Mouse (Mus musculus) 416B (cell line): Measurements from ENCODE around the gene Wdfy4.
A peak's percentile ranks its signal among the peaks of the same experiment; 100 is the strongest.

ENCODE experiments used
- DNase-seq: peaks from one replicate; pipeline ENCODE4 v3.0.0; 2011; ENCODE audit warnings: low read depth

The Wdfy4 gene

DNA sequence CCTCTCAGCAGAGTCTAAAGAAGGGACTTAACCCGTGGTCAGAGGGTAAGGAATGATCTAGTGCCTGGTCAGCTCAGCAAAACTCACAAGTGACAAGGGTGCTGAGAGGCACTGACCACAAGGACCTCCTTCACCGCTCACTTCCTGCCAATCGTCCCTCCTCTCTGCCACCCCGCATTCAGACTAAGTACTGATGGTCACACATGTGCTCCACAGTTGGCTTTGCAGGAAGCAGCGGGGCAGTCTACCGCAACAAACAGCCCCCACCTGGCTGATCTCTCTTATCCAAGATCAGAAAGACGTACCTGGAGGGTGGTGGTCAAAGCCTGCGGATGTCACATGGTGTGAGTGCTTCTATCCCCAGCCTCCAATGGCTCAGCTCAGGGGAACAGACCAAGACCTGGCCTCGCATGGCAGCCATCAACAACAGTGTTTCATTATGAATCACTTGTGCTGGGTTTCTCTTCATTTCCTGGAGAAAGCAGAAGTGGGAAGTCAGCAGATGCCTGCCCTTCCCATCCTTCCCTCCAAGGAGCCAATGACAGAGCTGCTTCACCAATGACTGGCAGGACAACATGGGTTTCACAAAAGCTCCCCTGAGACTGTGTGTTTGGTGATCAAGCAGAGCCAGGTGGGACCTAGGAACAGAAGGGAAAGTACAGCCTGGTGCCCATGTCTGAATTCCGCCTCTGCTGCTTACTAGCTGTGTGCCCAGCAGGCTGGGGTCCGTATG, at the start of gene Wdfy4:
TSS of gene Wdfy4 (minus strand) at position 441 of the 733 bp plus-strand sequence.
- peak; percentile 94 for DNase-seq

DNA sequence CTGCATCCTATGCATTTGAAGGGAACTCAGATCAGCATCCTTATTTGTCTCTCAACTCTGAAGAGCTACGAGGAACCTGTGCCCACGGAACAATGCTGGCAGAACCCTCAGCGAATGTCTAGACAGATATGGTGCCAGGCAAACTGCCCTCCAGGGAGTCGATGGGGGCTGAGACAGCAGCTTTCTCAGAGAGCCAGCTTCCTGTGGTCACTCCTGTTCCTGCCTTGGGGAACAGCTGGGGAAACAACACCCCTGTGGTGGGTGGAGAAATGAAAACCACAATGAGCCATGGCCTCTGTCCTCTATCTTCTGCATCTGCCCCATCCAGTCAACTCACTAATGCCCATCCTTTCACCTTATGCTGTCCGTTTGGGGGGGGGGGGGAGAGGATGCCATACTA, 46.7 kb upstream of the Wdfy4 start:
- peak; percentile 94 for DNase-seq

DNA sequence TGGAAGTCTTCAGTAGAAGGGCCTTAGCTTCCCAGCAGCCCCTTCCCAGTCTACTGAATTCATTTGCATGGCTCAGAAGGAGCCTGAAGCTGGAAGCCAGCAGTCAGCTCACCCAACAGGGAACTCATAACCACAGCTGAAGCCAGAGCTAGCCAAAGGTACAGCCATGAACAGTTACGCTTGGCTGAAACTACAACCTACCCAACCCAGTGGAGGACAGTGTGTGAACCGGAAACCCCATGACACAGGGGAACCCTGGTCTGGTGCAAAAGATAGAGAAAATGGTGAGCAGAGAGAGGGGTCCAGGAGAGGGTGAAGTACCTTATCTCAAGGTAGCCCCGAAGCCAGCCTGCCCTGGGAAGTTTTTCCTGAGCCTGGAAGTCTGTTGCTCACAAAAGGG, 46.0 kb upstream of the Wdfy4 start:
- peak; percentile 74 for DNase-seq

DNA sequence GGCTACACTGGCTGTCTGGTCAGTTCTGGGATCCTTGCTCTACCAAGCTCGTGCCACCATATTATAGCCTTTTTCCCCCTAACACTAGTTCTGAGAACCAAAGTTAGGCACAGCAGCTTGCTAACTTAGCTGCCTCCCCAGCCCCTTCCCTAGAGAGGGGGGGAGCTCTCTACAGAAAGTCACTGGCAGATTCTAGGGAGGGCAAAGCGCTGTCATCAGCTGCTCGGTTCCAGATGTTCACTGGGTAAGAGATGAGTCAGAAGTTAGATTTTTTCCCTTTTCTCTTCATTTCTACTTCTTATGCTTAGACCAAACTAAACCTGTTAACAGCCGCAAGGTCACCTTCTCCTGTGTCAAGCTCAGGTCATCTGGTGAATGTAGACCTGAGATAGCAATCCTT, 45.4 kb upstream of the Wdfy4 start:
- peak; percentile 32 for DNase-seq

DNA sequence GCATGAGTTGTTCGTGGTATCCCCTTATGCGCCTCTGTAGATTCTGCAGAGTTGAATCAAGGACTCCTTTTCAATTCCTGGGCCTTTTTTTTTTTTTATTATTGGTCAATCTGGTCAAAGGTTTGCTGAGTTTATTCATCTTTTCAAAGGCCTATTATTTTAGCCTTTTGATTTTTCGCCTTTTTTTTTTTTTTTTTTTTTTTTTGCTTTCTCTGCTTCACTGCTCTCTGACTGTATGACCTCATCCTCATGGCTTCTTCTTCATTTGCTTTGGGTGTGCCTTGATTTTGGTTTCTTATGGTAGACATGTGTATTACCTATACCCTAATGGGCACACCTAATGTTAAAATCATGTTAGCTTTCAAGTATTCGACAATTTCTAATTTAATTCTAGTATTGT, 39.9 kb upstream of the Wdfy4 start:
- no peak for DNase-seq

DNA sequence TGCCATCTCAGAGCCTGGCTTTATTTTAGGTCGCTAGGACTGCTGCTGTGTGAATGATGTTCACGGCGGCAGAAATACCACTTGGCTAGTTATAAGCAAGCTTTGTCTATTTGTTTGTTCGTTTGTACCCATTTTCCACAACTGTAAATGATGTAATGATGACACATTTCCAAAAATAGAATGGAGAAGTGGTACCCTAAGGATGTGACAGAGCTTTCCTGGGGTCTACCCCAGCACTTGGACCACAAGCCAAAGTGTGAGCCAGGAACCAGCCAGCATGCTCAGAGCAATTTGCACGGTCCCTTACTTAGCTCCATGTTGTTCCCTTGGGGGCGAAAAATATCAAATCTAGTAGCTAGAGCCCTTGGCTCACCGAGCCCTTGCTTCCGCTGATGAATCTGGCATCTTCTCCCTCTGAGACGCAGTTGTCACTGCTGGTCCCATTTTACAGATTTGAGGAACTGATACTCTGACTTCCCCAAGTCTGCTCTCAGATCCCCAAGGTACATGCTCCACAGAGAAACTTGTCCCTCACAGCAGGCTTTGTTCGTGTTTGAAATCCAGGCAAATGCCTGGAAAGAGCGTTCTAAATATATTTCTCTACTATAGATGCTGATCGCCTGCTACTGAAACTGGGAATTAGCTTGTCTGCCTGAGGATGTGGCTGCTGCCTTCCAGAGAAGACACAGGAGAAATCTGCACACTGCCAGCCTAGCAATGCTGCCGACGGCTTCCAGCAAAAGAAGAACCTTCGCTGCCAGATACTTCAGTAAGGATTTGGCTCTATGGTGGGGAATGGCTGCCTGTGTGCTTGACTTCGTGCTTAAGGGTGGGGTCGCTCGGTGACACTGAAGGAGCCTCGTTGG, 31.3 kb upstream of the Wdfy4 start:
- peak; percentile 54 for DNase-seq

DNA sequence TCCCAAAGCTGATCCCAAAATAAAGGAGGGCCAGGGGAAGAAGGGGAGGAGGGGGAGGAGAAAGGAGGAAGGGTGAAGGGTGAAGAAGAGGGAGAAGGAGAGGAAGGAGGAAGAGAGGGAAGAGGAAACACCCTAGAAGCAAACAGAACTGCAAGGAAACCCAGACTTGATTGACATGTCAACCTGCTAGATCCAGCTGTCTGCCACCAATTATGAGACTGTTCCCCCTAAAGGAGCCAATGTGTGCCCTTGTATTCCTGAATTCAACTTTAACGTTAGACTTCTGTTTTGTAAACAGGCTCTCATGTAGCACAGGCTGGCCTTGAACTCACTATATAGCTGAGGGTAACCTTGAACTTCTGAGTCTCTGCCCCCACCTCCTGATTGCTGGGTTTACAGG, 29.9 kb upstream of the Wdfy4 start:
- DNase-seq = no peak

DNA sequence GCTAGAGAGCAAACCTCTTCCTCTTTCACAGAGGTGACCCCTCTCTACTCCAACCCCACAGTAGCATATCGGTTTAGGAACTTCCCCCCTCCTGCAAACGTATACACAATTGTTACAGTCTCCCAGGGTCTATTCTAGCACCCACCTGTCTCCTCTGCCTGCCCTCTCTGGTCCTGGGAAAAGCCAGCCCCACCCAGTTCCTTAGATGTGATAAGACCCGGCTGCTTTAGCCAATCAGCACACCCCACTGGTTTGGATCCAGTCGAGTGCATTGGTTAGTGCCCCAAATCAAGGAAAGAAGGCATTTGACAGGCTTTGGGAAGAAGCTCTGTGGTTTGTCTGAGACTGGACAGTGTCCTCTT, 29.4 kb upstream of the Wdfy4 start:
- no peak for DNase-seq

DNA sequence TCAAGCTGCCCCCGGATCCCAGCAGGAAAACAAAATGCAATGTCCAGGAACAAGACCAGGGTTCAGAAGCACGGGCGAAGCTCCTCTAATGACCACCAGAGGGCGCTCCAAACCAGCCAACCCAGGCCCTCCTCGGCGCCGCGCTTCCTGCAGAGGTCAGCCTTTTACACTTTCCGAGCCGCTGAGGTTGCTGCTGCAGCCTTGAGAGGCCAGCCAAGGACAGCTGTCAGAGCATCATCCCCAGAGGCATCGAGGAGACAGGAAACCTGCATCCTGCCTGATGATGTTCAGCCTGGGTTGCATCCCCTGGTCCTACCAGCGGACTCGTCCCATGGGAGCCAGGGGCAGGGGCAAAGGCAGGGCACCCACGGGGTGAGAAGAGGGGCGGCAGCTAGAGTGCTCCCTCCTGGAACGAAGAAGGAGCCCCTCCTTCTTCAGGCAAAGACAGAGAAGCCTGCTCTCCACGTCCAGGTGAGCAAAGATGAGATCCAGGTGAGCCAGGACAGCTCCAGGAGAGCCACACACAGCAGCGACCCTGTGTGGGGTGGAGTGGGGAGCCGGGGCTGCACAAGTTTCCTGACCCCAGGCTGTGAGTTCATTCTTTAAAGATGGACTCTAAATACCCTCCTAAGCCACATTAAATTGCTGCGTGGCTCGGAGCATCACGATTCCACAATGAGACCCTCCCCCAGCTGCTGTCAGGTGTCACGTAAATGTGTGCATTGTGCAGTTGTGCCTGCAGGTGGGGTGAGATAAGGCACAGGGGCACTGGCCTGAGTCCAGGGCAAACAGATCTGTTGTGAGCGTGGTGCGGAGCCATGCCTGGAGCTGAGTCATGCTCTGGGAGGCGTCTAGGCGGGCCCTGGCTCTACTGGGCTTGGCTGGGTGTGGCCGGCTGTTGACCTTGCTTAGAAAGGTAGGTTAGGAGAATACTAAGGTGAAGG, 28.8 kb upstream of the Wdfy4 start, which contains the start of gene Arhgap22:
TSS of gene Arhgap22 (plus strand) at position 204 of the 944 bp plus-strand sequence.
- peak; percentile 91 for DNase-seq

DNA sequence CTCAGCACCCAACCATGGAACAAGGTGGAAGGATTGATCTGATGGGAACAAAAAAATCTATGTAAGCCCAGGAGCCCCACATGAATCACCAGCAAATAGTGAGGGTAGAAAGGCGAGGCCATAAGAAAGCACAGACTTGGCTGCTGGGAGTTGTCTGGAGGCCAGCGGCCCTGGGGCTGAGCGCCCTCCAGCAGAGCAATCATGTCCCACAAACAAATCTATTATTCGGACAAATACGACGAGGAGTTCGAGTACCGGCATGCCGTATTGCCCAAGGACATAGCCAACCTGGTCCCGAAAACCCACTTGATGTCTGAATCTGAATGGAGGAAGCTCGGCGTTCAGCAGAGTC, 27.6 kb upstream of the Wdfy4 start:
- no peak for DNase-seq

DNA sequence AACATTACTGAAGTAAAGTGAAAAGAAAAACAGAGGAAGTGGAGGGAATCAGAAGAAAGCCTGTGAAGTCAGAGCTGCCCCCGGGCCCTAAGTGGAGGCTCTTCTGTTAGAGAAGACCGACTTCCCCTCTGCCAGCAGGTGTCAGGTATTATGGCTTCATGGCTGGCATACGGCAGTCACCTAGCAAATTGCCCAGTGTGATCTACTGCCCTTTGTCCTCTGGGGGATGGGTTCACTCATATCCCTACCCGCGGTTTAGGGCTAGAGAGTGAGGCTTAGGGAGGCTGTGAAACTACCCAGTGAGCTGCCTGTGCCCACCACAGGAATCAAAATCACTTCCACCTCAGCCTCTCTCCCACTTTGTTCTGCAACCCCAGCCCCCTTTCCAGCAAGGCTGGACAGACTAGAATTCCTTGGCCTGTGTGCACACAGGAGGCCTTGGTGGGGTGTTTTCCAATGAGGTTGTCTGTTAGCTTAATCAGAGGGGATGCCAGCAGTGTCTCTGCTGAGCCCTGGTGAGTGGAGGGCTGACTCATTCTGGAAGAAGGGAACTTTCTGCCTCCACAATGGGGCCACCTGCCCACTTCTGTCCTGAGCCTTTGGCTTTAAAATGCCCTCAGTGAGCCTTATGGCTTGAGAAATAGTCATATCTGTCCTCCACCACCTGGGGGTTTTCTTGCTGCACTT, 27.1 kb upstream of the Wdfy4 start:
- DNase-seq = no peak

DNA sequence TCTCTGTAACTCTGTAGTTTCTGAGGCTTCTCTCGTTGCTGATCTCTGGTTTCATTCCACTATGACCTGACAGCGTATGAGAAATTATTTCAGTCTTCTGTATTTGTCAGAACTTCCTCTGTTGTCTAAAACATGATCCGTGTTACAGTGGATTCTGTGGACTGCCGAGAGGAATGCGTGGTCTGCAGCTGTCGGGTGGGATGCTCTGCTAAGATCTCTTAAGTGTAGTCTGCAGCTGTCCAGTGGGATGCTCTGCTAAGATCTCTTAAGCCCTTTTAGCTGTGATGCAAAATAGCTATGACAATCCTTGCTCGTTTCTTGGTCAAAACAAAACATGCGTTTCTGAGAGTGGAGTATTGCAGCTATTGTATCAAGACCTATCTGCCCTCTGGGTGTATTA, 25.5 kb upstream of the Wdfy4 start:
- DNase-seq = no peak

DNA sequence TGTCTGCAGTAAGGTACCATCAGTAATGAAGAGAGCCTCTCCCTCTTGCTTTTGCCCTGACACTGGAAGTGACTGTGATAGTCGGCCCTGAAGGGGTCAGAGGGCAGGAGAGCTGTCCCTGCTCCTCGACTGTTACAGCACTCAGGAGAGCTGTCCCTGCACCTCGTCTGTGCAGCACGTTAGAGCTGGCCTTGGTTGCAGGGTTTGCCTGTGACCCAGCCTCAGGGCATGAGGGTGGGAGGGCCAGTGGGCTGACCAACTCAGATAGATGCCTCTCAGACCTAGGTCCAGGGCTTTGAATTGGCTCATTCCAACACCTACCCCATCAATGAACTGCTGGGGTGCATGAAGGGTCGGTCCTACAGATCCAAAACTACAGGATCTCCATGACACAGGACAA, 23.0 kb upstream of the Wdfy4 start:
- DNase-seq = no peak

DNA sequence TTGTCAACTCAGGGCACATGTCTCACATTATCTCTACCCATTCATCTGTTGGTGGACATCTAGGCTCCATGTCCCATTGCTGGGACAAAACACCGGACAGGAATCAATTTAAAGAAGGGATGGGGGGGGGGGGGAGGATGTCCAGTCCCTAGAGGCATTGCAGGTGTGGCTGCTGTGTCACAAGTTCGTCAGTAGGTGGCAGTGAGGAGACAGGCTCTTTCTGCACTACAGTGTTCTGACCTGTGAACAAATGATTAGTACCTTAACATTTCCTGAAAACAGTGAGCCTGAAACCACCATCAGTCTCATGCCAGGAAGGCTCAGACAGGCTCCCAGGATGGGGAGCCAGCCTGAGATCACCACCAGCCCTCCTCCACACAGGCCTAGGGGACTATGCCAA, 21.7 kb upstream of the Wdfy4 start:
- peak; percentile 62 for DNase-seq

DNA sequence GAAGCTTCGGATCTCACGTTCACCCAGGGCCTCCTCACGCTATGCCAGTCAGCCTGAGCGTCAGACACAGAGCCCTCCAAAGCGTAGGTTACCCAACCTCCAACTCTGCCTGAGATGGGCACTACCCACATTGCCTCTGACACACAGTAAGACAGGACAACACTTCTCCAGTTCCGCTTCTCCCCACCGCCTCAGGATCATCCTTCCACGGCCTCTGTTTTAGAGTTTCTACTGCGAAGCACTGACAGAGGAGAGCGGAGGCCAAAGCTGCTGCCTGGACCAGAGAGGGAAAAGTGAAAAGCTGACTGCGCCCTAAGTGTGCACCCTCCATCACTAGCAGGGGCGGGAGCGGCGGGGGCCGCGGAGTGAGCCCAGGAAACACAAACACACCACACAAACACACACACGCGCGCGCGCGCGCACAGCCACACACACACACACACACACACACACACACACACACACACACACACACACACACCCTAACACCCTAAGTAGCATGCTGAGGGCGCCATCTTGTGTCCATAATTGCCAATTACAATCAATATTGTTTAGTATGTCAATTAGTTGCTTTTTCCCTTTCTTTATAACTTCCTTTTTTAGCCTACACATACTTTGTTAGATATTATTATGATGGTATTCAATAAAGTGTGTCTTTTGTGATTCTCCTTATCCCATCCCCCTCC, 20.1 kb upstream of the Wdfy4 start:
- peak; percentile 71 for DNase-seq

DNA sequence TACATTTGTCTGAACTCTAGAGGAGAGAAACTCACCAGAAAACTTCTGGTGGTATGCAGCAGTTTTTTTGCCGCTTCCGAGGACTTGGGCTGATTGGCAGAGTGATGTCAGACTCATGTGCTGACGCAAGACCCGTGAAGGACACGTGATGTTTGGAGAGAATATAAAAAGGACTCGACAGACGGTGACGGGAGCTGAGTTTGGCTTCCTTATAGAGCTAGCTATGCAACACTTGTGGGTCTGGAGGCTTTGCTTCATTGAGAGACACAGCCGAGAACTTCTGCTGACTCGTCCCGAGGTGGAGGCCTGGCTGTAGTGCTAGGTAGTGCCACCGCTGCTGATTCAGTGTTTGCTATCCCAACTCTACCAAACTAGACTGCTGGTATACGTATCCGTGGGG, 18.5 kb upstream of the Wdfy4 start:
- peak; percentile 83 for DNase-seq

DNA sequence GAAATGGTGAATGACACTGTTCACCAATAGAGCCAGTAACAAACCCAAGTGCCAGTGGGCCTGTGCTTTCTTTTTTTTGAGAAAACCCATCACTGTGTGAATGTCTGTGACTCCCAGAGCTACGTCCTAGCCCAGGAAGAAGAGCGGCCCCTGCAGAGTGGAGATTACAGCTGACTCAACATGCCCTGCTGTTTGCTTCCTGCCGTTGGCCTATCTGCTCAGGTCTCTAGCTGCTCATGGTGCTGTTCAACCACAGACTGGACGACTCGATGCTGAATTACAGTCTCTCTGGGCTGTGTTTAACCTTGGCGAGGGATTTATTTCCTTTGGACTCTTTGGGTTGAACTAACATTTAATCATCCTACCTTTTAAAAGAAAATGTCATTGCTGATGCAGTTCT, 17.6 kb upstream of the Wdfy4 start:
- DNase-seq = peak; percentile 93

DNA sequence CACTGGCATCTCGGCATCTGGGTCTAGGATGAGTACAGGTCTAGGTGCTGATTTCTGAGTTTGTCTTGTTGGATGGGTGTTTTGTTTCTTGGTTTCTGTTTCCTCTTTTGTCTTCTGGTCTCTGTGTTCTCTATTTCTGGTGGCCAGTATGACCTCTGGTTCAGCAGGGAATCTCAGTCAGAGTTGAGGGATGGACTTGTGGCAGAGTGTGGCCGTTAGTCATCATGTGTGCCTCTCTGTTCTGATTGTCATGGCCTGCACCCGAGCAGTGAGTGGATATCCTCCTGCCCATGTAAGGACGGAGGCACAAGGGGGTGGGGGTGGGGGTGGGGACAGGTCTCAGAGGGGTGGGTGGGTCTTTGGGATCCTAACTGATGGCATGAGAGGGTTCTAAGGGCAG, 16.9 kb upstream of the Wdfy4 start:
- DNase-seq = peak; percentile 64

DNA sequence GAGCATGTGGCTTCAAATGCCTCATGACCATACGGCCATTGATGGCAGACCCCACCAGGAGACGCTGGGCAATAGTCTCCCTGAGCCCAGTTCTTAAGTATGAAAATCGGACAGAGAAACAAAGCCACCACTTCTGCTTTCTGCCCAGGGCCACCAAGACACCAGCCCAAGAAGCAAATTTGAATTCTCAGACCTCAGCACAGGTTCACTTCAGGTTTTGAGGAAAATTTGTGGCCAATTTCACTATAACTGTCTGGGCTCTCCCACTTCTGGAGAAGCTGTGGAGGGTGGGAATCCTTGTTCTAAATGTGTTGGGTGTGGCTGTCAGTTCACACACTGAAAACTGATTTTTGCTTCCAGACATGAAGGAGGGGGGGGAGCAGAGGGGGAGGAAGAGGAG, 8.9 kb upstream of the Wdfy4 start:
- peak; percentile 53 for DNase-seq

DNA sequence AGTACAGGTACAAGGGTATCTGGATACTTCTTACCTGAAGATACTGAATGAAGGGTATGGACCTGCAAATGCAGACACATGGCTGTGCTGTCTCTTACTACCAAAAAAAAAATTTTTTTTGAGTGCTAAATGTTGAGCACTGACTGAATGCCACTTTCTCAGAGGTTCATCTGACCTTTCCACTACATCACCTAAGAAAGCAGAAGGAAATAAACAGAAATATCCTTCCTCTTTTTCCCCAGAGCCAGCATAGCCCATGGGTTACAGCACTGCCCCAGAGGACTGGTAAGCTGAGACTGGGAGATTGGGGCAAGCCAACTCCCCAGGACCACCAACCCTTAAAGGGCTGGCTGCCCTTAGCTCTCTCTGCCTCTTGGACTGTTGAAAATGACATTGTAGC, 8.5 kb upstream of the Wdfy4 start:
- DNase-seq = peak; percentile 60

DNA sequence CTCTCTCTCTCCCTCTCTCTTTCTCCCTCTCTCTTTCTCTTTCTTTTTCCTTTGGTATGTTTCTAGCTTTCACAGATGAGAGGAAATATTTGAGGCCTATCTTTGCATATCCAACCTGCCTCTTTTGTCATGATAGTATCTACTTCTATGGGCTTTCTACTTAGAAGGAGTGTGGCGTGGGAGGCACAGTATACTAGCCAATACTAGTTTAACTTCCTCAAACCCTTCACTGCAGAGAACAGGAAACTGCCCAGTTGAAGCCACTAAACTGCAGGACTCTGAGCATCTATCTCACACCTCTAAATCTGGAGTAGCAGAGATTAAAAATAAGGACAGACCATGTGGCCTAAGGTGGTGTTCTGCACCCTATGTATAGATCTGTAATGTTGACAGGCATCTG, 5.3 kb upstream of the Wdfy4 start:
- DNase-seq = no peak
